Mouse (Mus musculus) forebrain, embryonic 13.5 days (tissue): ENCODE results near the gene Egfr. TPM values are rescaled to one million over a fixed set of nuclear protein-coding genes. Genes with fewer than 3 reads are reported as not detected.

Source experiments
- ATAC-seq: fragments of 200-750 bp; cut with Nextera tagmentation; 2 replicates; pipeline ENCODE4 v1.8.0; 2017
- H3K27ac ChIP-seq: fragments of 300-500 bp; sonication (generic); 2 replicates; pipeline ENCODE4 v1.5.1; 2015; ENCODE audit warnings: inconsistent platforms, mild to moderate bottlenecking, moderate library complexity
- H3K27me3 ChIP-seq: fragments of 300-500 bp; sonication (generic); 2 replicates; pipeline ENCODE4 v1.6.1; 2015; ENCODE audit warnings: mild to moderate bottlenecking, inconsistent platforms
- H3K36me3 ChIP-seq: fragments of 300-500 bp; sonication (generic); 2 replicates; pipeline ENCODE4 v1.6.1; 2015; ENCODE audit warnings: mild to moderate bottlenecking, inconsistent platforms; ENCODE audit not compliant: poor library complexity, severe bottlenecking
- H3K4me1 ChIP-seq: fragments of 300-500 bp; sonication (generic); 2 replicates; pipeline ENCODE4 v1.6.1; 2015; ENCODE audit warnings: inconsistent platforms
- H3K4me2 ChIP-seq: fragments of 300-500 bp; sonication (generic); 2 replicates; pipeline ENCODE4 v1.6.1; 2015; ENCODE audit warnings: inconsistent platforms, mild to moderate bottlenecking, moderate library complexity
- H3K4me3 ChIP-seq: fragments of 300-500 bp; sonication (generic); 2 replicates; pipeline ENCODE4 v1.5.1; 2015; ENCODE audit warnings: mild to moderate bottlenecking, inconsistent platforms
- H3K9ac ChIP-seq: fragments of 300-500 bp; sonication (generic); 2 replicates; pipeline ENCODE4 v1.6.1; 2015; ENCODE audit warnings: mild to moderate bottlenecking, inconsistent platforms
- H3K9me3 ChIP-seq: fragments of 300-500 bp; sonication (generic); replicated peaks from 2 replicates; pipeline ENCODE4 v1.6.1; 2016; ENCODE audit warnings: inconsistent platforms
- WGBS: fragments of 180-500 bp; shearing (Covaris S2); methylation state at CpG from one replicate; pipeline ENCODE4 v1.1.7; 2015; 5-methylcytosine and 5-hydroxymethylcytosine counted together
- polyA plus RNA-seq: library from polyadenylated mRNA; unstranded; fragments of >200 nt; fragmentation: Nextera tagmentation; extraction: Ambion mirVana; gene quantifications from 2 replicates; pipeline ENCODE4 v1.2.1, GENCODE M21; 2015

Egfr gene
- polyA plus RNA-seq, 1 experiment from 2014 or later, result 1.3 TPM

DNA sequence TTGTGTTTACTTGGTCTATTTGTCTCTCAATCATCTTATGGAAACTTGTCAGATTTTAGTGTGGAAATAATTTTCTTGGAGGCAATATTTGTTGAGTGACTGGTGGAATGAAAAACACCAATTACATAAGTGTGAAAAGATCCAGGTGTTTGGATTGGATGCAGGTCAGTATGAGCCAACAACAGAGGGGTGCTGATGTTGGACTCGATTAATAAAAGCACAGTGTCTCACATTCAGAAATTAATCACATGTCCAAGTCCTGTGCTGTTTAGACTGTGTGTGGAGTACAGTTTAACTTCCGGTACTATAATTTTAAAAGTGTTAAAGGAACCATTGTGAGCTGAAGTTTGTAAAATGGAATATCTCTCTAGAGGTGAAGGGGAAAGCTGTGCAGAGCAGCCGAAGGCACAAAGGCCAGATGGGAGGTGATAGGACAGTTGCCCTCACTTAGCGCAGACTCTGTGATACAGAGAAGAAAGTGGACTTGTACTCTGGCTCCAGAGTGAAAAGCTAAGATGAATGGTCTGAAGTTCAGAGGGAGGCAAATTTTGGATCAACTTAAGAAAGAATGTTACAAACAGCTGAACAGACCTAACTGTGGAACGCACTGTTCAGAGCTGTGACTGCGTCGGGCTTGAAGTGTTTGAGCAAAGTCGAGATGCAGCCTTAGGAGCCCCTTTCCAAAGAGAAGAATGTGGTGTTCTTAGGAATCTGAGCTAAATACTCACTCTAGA, 32.1 kb downstream of the Egfr start:
- H3K9ac ChIP-seq, result no peak overlapping the region
- H3K9me3 ChIP-seq, result no peaks in the 10 kb centered on the region
- H3K36me3 ChIP-seq, result no peaks in the 10 kb centered on the region
- no peak for ATAC-seq
- H3K4me2 ChIP-seq, result no peak overlapping the region
- 92% methylated on average over 8 of the region's 8 CpGs for WGBS
- no peaks in the 10 kb centered on the region for H3K4me1 ChIP-seq
- H3K27ac ChIP-seq, result no peak overlapping the region
- H3K27me3 ChIP-seq, result no peaks in the 10 kb centered on the region
- no peak overlapping the region for H3K4me3 ChIP-seq

DNA sequence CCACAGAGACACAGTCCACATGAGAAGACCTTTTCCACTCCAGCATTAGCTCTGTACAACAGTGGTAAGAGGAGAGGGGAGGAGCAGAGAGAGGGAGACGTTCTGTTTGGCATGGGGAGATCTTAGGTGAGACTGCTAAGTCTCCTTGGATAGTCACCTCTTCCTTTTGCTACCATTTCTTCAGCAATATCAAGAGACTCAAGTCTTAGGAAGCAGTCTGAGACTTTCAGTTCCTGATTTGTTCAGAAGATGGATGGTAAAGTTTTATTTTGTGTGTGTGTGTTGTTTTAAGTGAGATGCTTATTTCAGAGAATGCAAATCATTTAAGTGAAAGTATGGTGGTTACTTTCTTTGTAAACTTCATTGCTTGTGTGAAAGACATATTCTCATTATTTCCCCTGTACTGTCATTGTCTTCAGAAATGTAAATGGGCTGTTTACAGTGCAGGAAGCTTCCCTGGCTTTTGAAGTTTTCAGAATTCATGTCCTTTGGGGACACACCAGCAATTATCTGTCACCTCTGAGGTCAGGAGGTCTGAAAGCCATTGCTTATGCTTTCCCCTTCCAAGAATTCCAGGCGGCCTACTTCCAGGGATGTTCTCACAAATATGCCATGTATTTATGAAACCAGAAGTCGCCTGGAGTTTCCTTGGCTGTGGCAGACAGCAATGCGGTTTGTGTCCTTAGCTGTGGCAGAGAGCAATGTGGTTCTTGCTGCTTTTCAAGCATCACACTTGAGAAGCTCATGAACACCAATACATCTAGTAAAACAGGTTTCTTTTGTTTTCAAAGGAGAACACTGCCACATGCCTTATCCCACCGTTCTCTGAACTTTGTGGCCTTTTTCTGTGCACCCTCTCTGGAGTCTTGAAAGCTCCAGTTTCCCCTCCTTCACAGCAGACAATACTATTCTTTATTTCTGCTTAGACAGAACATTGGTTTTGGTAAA, 40.9 kb downstream of the Egfr start:
- no peak for ATAC-seq
- no peak overlapping the region for H3K4me3 ChIP-seq
- H3K9ac ChIP-seq, result no peak overlapping the region
- no peak overlapping the region for H3K4me2 ChIP-seq
- H3K27me3 ChIP-seq, result no peaks in the 10 kb centered on the region
- WGBS, result 70% methylated on average over 5 of the region's 5 CpGs
- no peaks in the 10 kb centered on the region for H3K4me1 ChIP-seq
- H3K9me3 ChIP-seq, result no peaks in the 10 kb centered on the region
- H3K36me3 ChIP-seq, result no peaks in the 10 kb centered on the region
- H3K27ac ChIP-seq, result no peak overlapping the region

DNA sequence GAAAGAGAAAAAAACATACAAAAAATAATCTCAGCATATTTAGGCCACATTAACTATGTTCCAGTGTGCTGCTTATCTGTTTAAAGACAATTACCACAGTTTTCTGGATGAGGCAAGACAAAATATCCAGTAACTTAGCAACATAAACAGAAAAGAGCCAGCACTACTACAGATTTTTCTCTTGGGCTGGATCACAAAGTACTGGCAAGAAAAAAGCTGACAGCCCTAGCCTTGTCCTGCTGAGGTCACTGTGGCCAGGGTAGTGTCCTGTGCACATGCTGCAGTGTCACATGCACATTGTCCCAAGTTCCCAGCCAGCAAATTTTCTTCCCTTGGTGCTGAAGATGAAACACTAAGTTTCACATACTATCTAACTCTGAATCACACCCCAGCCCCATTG, 43.0 kb downstream of the Egfr start:
- no peak for ATAC-seq
- H3K4me3 ChIP-seq, result no peak overlapping the region
- H3K27ac ChIP-seq, result no peak overlapping the region
- H3K4me2 ChIP-seq, result no peak overlapping the region
- 0 out of 2 replicates have a peak, but pooled peaks cover 4% of the 10 kb centered on the region for H3K4me1 ChIP-seq
- H3K36me3 ChIP-seq, result no peaks in the 10 kb centered on the region
- H3K27me3 ChIP-seq, result no peaks in the 10 kb centered on the region
- H3K9ac ChIP-seq, result no peak overlapping the region
- no peaks in the 10 kb centered on the region for H3K9me3 ChIP-seq

DNA sequence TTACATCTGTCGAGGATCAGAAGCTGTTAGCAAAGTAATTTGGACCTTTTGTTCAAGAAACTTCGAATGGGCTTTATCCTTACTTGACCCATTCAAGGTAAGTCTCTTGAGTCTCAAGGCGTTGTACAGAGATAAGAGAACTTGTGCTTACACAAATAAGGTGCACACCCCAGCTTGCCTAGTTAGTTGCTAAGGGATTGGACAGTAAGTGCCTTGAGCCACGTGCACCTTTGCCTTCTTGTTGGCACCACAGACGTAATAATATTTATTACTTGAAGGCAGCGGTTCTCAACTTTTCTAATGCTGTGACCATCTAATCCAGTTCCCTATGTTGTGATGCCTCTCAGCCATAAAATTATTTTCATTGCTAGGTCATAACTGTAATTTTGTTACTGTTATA, 43.5 kb downstream of the Egfr start:
- Histone ChIP-seq H3K36me3 (no peaks in the 10 kb centered on the region), H3K4me1 (0 out of 2 replicates have a peak, but pooled peaks cover 4% of the 10 kb centered on the region)
- WGBS, result 81% methylated on average over 6 of the region's 6 CpGs

DNA sequence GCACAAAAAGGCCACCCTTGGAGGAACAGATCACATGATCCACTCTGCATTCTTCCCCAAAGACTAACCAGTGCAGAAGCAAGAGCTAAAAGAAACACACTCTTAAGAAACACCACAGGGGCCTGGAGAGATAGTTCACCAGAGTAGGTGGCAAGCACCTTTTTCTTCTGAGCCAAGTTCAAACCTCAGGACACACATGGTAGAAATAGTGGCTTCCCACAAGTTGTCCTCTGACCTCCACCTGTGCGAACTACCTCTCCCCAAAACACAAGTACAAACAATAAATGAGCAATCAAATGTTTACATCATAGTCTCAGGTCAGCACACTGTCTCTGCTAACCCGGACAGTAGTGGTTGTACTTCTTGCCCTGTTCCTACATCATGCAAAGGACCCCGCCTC, 45.5 kb downstream of the Egfr start:
- H3K4me2 ChIP-seq, result no peak overlapping the region
- WGBS, result 89% methylated on average over 3 of the region's 3 CpGs
- H3K9me3 ChIP-seq, result no peaks in the 10 kb centered on the region
- no peak overlapping the region for H3K27ac ChIP-seq
- no peak overlapping the region for H3K9ac ChIP-seq
- 0 out of 2 replicates have a peak, but pooled peaks cover 4% of the 10 kb centered on the region for H3K4me1 ChIP-seq
- no peak for ATAC-seq
- no peak overlapping the region for H3K4me3 ChIP-seq
- no peaks in the 10 kb centered on the region for H3K36me3 ChIP-seq
- no peaks in the 10 kb centered on the region for H3K27me3 ChIP-seq

More for the DNA sequence above, 43.5 kb downstream of the Egfr start:
- no peak overlapping the region for H3K27ac ChIP-seq
- no peak overlapping the region for H3K4me2 ChIP-seq
- H3K27me3 ChIP-seq, result no peaks in the 10 kb centered on the region
- ATAC-seq, result no peak
- H3K9ac ChIP-seq, result no peak overlapping the region
- H3K9me3 ChIP-seq, result no peaks in the 10 kb centered on the region
- no peak overlapping the region for H3K4me3 ChIP-seq

DNA sequence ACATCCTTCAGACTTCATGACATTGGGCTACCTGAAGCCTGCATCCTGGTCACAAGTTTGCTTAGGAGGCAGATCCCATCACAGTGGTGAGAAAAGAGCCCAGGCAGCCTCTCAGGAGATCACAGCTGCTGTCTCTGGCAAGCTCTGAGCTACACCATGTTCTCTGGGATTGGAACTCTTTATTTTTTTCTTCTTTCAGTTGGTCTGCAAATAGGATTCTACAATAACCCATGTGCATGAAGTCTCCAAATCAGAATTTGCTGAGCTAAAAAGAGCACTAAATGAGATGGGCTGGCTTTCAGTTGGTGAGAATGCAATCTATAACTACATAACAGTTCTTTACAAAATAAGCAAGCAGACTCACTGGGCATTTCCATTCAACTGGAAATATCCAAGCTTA, 46.1 kb downstream of the Egfr start:
- Histone ChIP-seq H3K4me2 (no peak overlapping the region), H3K4me1 (0 out of 2 replicates have a peak, but pooled peaks cover 4% of the 10 kb centered on the region), H3K9me3 (no peaks in the 10 kb centered on the region), H3K36me3 (no peaks in the 10 kb centered on the region), H3K27ac (no peak overlapping the region), H3K9ac (no peak overlapping the region), H3K27me3 (no peaks in the 10 kb centered on the region), H3K4me3 (no peak overlapping the region)
- ATAC-seq, result no peak

DNA sequence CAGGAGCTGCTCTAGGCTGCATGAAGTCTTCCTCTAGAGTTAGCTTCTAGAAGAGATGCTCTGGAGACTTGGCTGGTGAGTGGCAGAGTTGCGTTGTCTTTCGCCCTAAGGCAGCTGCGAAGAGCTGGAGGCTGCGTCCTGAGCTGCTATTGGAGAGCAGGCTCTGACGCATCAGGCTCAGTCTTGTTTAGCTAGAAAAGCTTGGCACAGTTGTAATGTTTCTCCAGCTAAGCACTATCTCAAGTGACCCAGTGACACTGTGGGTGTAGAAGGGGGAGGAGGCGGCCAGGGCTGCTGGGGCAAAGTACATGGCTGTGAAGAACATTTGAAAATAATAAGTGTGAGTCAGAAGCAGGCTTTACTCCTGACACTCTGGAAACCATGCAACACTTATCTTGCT, 48.5 kb downstream of the Egfr start:
- 92% methylated on average over 6 of the region's 6 CpGs for WGBS

DNA sequence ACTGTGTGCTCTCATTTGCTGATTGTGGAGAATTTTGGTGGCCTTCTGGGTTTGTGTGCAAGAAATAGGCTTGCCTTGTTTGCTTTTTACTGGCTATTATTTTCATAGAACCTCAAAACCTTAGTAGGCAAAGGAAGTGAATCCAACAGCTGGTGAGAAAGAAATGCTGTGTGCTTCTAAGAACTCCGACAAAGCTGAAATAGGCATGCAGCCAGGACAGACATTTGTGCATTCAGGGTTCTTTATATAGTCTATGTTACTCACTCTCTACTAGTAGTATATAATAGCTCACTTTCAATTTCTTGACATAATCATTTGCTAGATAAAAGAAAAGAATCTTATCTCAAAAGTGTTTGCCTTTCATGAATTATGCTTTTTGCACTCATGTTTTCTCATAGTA, 50.7 kb downstream of the Egfr start:
- H3K4me2 ChIP-seq, result no peak overlapping the region

More for the DNA sequence above, 48.5 kb downstream of the Egfr start:
- Histone ChIP-seq H3K27ac (no peak overlapping the region), H3K36me3 (no peaks in the 10 kb centered on the region), H3K9ac (no peak overlapping the region), H3K4me3 (no peak overlapping the region), H3K27me3 (no peaks in the 10 kb centered on the region), H3K4me2 (no peak overlapping the region), H3K4me1 (0 out of 2 replicates have a peak, but pooled peaks cover 4% of the 10 kb centered on the region), H3K9me3 (no peaks in the 10 kb centered on the region)
- ATAC-seq, result no peak

DNA sequence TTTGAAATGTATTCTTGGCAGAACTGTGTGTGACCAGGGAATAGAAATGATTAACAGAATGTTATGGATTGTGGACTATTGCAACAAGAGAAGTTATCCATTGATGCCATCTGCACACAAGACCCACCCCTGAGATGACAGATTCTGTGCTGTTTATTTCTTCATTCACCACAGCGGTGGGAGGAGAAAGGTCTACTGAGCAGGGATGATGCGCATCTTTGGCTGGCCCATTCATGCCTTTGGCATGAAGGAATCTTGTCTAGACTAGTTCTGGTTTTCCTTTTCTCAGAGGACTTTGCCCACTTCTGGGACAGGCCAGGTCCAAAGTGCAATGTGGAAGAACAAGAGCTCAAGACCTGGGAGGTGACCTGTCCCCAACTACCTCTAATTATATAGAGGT, 52.0 kb downstream of the Egfr start:
- Histone ChIP-seq H3K36me3 (no peaks in the 10 kb centered on the region), H3K9ac (no peak overlapping the region), H3K4me3 (no peak overlapping the region), H3K27me3 (no peaks in the 10 kb centered on the region), H3K9me3 (no peaks in the 10 kb centered on the region), H3K4me2 (no peak overlapping the region), H3K27ac (no peak overlapping the region), H3K4me1 (no peaks in the 10 kb centered on the region)
- WGBS, result 98% methylated on average over 2 of the region's 2 CpGs
- no peak for ATAC-seq

More for the DNA sequence above, 50.7 kb downstream of the Egfr start:
- no peaks in the 10 kb centered on the region for H3K36me3 ChIP-seq
- ATAC-seq, result no peak
- H3K4me1 ChIP-seq, result 0 out of 2 replicates have a peak, but pooled peaks cover 4% of the 10 kb centered on the region
- WGBS, result 83% methylated on average over 1 of the region's 1 CpGs
- no peak overlapping the region for H3K27ac ChIP-seq
- H3K27me3 ChIP-seq, result no peaks in the 10 kb centered on the region
- H3K4me3 ChIP-seq, result no peak overlapping the region
- H3K9ac ChIP-seq, result no peak overlapping the region
- H3K9me3 ChIP-seq, result no peaks in the 10 kb centered on the region

DNA sequence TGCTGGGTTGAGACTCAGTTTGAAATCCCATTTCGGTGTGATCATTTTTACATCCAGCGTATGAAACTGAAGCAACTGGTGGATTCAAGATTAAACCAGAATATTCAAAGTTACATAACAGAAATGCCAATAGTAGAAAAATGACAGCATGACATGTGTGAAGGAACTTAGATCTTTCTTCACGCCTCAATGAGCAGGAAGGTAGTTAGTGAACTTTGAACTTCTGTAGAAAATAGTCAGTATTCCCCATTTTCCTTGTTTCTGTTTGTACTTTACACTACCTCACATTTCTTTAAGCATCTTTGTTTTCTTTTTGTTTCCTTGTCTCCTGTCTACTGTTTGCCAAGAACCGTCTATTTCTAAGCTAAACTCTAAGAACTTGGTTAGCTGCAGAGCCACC, 53.9 kb downstream of the Egfr start:
- no peak overlapping the region for H3K4me2 ChIP-seq
- no peak overlapping the region for H3K27ac ChIP-seq
- no peak overlapping the region for H3K4me3 ChIP-seq
- H3K27me3 ChIP-seq, result no peaks in the 10 kb centered on the region
- 88% methylated on average over 4 of the region's 4 CpGs for WGBS
- no peaks in the 10 kb centered on the region for H3K36me3 ChIP-seq
- H3K9ac ChIP-seq, result no peak overlapping the region
- no peak for ATAC-seq
- H3K9me3 ChIP-seq, result no peaks in the 10 kb centered on the region
- H3K4me1 ChIP-seq, result no peaks in the 10 kb centered on the region

DNA sequence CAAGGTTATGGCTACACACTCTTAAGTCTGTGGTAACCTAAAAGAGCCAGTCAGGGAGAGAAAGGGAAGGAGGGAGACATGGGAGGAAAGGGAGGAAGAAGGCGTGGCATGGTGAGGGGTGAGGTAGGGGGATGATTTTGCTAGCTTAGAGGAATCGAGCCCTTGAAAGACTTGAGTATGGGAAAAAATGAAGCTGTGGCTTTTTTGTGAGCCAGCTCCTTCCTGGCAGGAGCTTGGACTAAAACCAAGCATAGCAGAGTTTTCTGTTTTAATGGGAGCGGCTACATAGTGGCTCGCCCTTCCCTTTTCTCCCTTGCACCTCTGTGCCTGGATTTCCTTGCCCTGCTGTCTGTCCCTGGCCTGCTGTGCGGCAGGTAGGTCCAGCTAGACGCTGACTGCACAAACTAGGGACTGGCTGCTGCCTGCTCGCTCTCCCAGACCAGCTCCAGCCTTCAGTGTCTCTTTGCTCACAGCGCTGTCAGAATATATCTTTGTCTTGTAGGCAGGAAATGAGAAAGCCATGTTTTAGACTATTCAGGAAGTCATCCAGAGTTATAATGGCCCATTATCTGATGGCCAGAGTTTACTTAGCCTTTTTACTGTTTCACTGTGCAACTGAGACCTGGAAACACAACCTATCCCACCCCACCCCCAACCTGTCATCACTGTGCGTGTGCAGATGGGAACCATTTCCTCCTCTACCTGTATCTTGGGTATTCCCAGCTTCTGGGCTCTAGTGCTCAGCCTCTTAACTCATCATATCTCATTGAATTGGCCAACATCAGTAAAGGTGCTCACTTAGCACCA, 57.4 kb downstream of the Egfr start:
- WGBS, result 88% methylated on average over 9 of the region's 9 CpGs
- Histone ChIP-seq H3K9me3 (no peaks in the 10 kb centered on the region), H3K9ac (no peak overlapping the region), H3K36me3 (no peaks in the 10 kb centered on the region), H3K27me3 (no peaks in the 10 kb centered on the region), H3K4me2 (no peak overlapping the region), H3K27ac (no peak overlapping the region), H3K4me3 (no peak overlapping the region), H3K4me1 (no peaks in the 10 kb centered on the region)
- ATAC-seq, result no peak

DNA sequence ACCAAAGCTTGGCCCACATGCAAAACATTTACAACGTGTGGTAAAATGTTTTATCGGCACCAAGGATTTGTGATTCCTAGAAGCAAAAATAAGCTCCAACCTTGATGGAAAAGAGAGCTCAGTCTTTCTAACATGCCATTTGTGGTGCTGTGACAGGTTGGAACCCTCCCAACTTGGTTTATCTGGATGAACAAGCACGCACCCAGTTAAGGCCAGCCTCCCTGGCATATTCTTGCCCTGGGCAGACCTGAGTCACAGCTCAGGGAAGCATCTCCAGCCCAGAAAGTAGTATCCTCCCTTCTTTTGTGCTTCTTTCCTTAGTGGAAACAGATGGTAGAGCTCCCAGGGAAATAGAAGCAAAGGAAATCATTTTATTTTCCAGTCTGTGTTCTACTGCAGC, 58.1 kb downstream of the Egfr start:
- ATAC-seq, result no peak
- H3K9me3 ChIP-seq, result no peaks in the 10 kb centered on the region

More for the DNA sequence above, 58.1 kb downstream of the Egfr start:
- 93% methylated on average over 3 of the region's 3 CpGs for WGBS
- H3K4me2 ChIP-seq, result no peak overlapping the region
- no peaks in the 10 kb centered on the region for H3K36me3 ChIP-seq
- H3K27me3 ChIP-seq, result no peaks in the 10 kb centered on the region
- H3K4me3 ChIP-seq, result no peak overlapping the region
- H3K4me1 ChIP-seq, result no peaks in the 10 kb centered on the region
- no peak overlapping the region for H3K9ac ChIP-seq
- no peak overlapping the region for H3K27ac ChIP-seq
